Mouse (Mus musculus) kidney, embryonic 15.5 days (tissue): ENCODE data around the gene Tank. TPM values are rescaled to one million over a fixed set of nuclear protein-coding genes. Genes with fewer than 3 reads are reported as not detected.

Source experiments
- ATAC-seq: fragments of 200-750 bp; cut with Nextera tagmentation; replicated peaks from 2 replicates; pipeline ENCODE4 v1.8.0; 2017; ENCODE audit warnings: moderate TSS enrichment; ENCODE audit not compliant: low FRiP score
- H3K27ac ChIP-seq: fragments of 300-500 bp; sonication (generic); 2 replicates; pipeline ENCODE4 v1.5.1; 2015; ENCODE audit warnings: mild to moderate bottlenecking, inconsistent platforms
- H3K27me3 ChIP-seq: fragments of 300-500 bp; sonication (generic); 2 replicates; pipeline ENCODE4 v1.6.1; 2015; ENCODE audit warnings: inconsistent platforms
- H3K36me3 ChIP-seq: fragments of 300-500 bp; sonication (generic); 2 replicates; pipeline ENCODE4 v1.6.1; 2015; ENCODE audit warnings: inconsistent platforms
- H3K4me1 ChIP-seq: fragments of 300-500 bp; sonication (generic); 2 replicates; pipeline ENCODE4 v1.6.1; 2015; ENCODE audit warnings: inconsistent platforms
- H3K4me2 ChIP-seq: fragments of 300-500 bp; sonication (generic); 2 replicates; pipeline ENCODE4 v1.6.1; 2015; ENCODE audit warnings: moderate library complexity, mild to moderate bottlenecking, inconsistent platforms
- H3K4me3 ChIP-seq: fragments of 300-500 bp; sonication (generic); replicated peaks from 2 replicates; pipeline ENCODE4 v1.5.1; 2015; ENCODE audit warnings: mild to moderate bottlenecking, inconsistent platforms
- H3K9ac ChIP-seq: fragments of 300-500 bp; sonication (generic); 2 replicates; pipeline ENCODE4 v1.6.1; 2015; ENCODE audit warnings: mild to moderate bottlenecking, inconsistent platforms
- H3K9me3 ChIP-seq: fragments of 300-500 bp; sonication (generic); replicated peaks from 2 replicates; pipeline ENCODE4 v1.6.1; 2016; ENCODE audit warnings: inconsistent platforms
- WGBS: fragments of 180-500 bp; shearing (Covaris S2); methylation state at CpG from one replicate; pipeline ENCODE4 v1.1.7; 2015; ENCODE audit warnings: mixed read lengths; 5-methylcytosine and 5-hydroxymethylcytosine counted together
- polyA plus RNA-seq: library from polyadenylated mRNA; unstranded; fragments of >200 nt; fragmentation: Nextera tagmentation; extraction: Ambion mirVana; gene quantifications from 2 replicates; pipeline ENCODE4 v1.2.1, GENCODE M21; 2015

Tank gene
- polyA plus RNA-seq, 1 experiment from 2014 or later, result 26.3 TPM

DNA sequence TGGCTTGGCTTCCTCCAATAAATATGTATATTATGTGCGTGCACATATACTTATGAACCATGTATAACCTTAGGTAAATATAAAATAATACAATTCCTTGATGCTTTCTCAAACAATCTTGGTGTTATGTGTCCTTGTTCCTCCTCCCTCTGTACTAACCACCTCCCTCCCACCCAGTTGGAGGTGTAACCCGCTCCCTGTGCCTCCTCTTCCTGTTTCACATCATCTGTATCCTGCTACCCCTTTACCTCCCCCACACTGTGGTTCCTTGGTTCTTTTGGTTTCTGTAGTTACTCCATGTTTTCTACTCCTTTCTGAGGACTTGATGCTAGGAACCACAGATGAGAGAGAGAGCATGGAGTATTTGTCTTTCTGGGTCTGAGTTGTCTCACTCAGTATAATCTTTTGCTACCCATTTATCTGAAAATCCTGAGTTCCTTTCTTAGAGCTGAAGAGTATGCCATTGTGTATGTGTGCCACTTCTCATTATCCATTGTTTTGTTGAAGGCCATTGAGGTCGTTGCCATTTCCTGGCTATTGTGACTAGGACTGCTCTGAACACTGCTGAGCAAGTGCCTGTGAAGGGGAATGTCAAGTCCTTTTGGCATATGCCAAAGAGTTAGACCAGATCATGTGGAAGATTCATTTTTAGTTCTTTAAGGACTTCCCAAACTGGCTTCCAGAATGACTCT, 52.6 kb downstream of the Tank start:
- H3K36me3 ChIP-seq, result peaks cover 17% of the 10 kb centered on the region
- no peak overlapping the region for H3K27ac ChIP-seq
- no peak overlapping the region for H3K9ac ChIP-seq
- 84% methylated on average over 3 of the region's 3 CpGs for WGBS
- ATAC-seq, result no peak
- no peaks in the 10 kb centered on the region for H3K27me3 ChIP-seq
- no peak overlapping the region for H3K4me3 ChIP-seq
- no peaks in the 10 kb centered on the region for H3K9me3 ChIP-seq
- H3K4me2 ChIP-seq, result no peak overlapping the region
- H3K4me1 ChIP-seq, result no peaks in the 10 kb centered on the region

DNA sequence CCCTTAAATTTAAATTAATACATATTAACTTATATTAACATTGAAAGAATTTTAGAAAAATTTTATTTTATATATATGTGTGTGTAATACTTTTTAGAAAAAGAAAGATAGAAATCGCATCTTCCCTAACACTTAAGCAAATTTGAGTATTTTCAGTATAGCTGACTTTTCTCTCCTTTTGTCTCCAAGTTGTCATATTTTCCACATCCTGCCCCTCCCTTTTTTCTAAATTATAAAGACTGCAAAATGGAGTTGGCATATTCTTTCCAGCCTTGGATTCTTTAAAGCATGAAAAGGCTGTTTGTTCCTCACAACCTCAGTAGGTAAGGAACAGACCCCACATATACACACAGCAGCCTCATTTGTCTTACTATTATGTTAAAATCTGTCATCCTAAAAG, 56.7 kb downstream of the Tank start:
- H3K9me3 ChIP-seq, result no peaks in the 10 kb centered on the region
- no peak overlapping the region for H3K27ac ChIP-seq
- H3K4me3 ChIP-seq, result no peak overlapping the region
- 100% methylated on average over 1 of the region's 1 CpGs for WGBS
- no peak overlapping the region for H3K9ac ChIP-seq
- peaks cover 4% of the 10 kb centered on the region; the same call in 1 of the 2 replicates for H3K36me3 ChIP-seq
- no peaks in the 10 kb centered on the region for H3K4me1 ChIP-seq
- H3K27me3 ChIP-seq, result no peaks in the 10 kb centered on the region
- ATAC-seq, result no peak
- no peak overlapping the region for H3K4me2 ChIP-seq

DNA sequence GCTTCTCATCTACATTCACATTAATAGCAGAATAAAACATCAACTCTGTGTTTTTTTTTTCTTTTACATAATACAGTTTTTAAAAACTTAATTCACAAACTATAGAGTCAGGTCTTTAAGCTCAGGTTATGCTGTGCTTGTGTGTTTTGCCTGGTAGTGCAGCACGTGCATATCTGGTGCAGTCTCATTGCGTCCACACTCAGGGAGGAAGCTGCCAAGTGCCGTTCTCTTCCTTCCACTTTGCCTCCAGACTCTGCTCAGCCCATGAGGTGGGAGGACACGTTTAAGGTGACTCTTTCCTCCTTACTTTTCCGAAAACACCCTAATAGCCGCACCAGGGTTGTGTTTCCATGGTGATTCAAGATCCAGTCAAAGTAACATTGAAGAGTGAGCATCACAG, 59.8 kb downstream of the Tank start:
- Histone ChIP-seq H3K9ac (no peak overlapping the region), H3K4me3 (no peak overlapping the region), H3K9me3 (no peaks in the 10 kb centered on the region), H3K36me3 (no peaks in the 10 kb centered on the region), H3K4me2 (no peak overlapping the region), H3K27ac (no peak overlapping the region), H3K4me1 (no peaks in the 10 kb centered on the region), H3K27me3 (no peaks in the 10 kb centered on the region)
- no peak for ATAC-seq
- 74% methylated on average over 6 of the region's 6 CpGs for WGBS

DNA sequence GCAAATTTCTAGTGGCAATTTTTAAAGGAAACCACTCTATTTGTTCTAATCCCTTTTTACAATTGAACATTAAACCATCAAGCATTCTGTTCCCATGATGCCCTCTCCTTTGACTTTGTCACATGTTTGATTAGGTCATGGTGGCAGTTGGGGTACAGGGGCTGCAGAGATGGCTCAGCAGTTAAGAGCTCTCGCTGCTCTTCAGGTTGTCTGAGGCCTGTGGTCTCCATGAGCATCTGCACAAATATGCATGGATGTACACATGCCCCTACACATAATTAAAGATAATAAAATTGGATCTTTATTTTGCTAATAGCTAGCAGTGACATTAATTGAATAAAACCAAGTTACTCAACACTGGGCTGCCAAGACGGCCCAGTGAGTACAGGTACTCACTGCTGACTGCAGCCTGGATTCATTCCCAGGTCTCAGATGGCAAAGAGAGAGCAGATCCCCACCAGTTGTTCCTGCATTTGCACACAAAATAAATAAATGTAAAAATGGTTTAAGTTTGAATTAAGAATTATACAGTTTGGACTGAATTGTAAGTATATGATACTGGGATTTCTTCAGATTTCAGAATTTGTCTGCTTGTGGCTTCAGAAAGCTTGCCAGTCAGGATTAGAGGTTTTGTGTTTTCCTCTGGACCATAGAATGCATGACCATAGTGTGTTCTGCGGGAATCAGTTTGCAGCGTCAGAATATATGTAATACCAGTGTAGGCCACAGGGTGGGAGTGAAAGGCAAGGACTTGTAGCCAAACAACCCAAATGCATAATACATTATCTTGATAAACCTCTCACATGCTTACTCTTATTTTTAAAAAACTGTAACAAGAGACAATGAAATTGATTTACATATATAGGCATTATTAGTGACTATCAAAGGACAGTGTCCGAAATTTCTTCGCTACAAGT, 64.3 kb downstream of the Tank start:
- Histone ChIP-seq H3K9ac (no peak overlapping the region), H3K36me3 (no peaks in the 10 kb centered on the region), H3K4me1 (no peaks in the 10 kb centered on the region), H3K27me3 (no peaks in the 10 kb centered on the region), H3K4me2 (no peak overlapping the region), H3K9me3 (no peaks in the 10 kb centered on the region), H3K4me3 (no peak overlapping the region), H3K27ac (no peak overlapping the region)
- ATAC-seq, result no peak
- WGBS, result 57% methylated on average over 6 of the region's 6 CpGs

DNA sequence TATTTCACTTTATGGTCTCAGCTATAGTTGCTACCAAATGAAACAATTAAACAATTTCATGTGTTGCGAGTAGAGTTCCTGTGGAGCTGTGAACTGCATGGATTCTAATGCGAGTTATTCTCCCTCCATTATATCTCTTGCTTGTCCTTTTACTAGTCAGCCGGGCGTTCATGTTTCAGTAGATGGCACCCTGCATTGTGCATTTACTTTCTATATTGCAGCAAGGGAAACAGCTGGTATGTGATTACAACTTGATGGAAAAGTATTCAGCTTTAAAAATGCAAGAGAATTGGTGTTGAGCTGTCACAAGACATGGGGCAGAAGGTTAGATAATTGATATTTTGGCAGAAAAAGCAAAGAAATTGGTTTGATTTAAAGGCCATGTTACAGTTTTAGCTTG, 72.8 kb downstream of the Tank start:
- Histone ChIP-seq H3K4me1 (peaks cover 13% of the 10 kb centered on the region), H3K4me3 (no peak overlapping the region), H3K36me3 (peaks cover 11% of the 10 kb centered on the region), H3K27me3 (peaks cover 14% of the 10 kb centered on the region), H3K4me2 (no peak overlapping the region), H3K9me3 (no peaks in the 10 kb centered on the region), H3K27ac (no peak overlapping the region), H3K9ac (no peak overlapping the region)
- WGBS, result 92% methylated on average over 4 of the region's 4 CpGs
- no peak for ATAC-seq

DNA sequence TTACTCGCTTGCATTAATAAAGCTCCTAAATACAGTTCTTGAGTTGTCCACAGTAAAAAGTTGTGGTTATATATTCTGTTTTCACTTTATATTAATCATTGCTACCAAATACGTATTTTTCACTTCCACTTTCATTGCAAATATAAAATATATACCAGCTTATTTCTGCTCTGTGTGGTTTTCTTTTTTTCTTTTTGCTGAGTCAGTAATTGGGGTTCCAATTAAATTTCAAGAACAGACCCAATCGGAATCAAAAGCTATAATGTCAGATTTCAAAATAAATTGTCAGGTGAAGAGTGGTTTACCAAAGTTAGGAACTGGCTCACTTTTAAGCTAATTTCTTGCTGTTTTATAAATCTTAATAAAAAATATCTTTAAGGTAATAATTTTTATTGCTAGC, 73.3 kb downstream of the Tank start:
- Histone ChIP-seq H3K9ac (no peak overlapping the region), H3K9me3 (no peaks in the 10 kb centered on the region), H3K27me3 (peaks cover 14% of the 10 kb centered on the region), H3K27ac (no peak overlapping the region), H3K36me3 (peaks cover 11% of the 10 kb centered on the region), H3K4me1 (peaks cover 16% of the 10 kb centered on the region), H3K4me3 (no peak overlapping the region), H3K4me2 (no peak overlapping the region)
- WGBS, result 86% methylated on average over 3 of the region's 3 CpGs
- no peak for ATAC-seq

DNA sequence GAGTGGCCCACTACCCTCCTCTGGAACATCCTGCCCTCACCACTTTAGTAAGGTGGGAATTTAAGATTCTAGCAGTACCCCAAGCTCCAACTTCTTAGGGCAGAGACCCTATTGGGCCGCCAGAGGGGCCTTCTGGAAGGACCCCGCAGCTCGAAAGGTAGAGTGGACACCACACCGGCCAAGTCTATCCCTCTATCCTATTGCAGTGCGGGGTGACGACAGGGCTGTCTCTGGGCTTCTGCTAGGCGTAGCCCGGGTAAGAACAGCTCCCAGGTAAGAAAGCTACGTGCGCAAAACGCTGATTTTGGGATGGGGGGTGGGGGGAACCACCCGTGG, 76.6 kb downstream of the Tank start:
- Histone ChIP-seq H3K27ac (no peak overlapping the region), H3K4me2 (peak overlapping the region; percentile 99), H3K36me3 (peaks cover 4% of the 10 kb centered on the region), H3K27me3 (peaks cover 18% of the 10 kb centered on the region), H3K4me1 (peaks cover 21% of the 10 kb centered on the region), H3K9me3 (no peaks in the 10 kb centered on the region), H3K9ac (no peak overlapping the region; the same call in 1 of the 2 replicates), H3K4me3 (peak overlapping the region; percentile 64)
- WGBS, result 13% methylated on average over 12 of the region's 12 CpGs
- ATAC-seq, result 0 out of 2 replicates have a peak, but pooled peaks have one; percentile 18

DNA sequence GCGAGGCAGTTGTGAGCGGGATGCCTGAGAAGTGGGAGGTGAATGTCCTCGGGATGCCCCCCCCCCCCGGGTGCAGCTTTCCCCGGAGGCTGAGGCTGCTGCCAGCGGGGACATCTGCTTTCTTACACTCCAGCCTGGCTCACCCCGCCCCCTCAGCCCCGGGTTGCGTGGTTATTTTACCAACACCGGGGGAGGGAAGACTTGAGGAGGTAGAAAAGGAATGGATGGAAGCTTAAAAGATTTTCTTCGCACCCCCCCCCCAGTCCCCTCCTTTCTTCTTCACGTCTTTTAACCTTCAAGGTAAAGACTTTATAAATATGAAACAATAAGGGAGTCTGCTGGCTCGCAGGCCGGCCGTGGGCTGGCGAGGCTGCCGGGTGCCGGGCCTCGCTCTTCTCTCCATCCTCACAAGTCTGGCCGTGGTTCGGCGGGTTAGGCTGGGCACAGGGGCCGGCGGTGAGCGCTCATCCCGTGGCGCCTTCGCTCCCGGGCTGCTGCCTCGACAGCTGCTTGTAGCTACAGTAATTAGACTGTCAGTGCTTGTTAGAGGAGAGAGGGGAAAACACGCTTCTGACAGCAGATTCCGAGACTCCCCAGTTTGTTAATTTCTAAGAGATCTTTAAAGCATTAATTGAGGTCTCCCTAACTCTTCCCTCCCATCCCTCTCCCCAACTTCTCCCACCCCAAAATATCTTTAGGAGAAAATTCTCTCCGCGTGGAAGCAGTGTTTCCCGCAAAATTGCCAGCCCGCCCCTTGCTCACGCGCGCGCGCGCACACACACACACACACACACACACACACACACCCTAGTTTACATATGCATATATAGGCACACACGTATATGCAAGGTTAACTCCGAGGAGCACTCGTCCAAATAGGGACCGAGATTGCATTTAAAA, 77.2 kb downstream of the Tank start:
- H3K27ac ChIP-seq, result no peak overlapping the region
- peak overlapping the region; percentile 57 for H3K9ac ChIP-seq
- peaks cover 21% of the 10 kb centered on the region for H3K4me1 ChIP-seq
- H3K4me2 ChIP-seq, result peak overlapping the region; percentile 99
- peaks cover 18% of the 10 kb centered on the region for H3K27me3 ChIP-seq
- H3K4me3 ChIP-seq, result peak overlapping the region; percentile 64
- H3K36me3 ChIP-seq, result no peaks in the 10 kb centered on the region
- peak; percentile 55 for ATAC-seq
- under 1% methylated on average over 46 of the region's 46 CpGs for WGBS
- no peaks in the 10 kb centered on the region for H3K9me3 ChIP-seq

DNA sequence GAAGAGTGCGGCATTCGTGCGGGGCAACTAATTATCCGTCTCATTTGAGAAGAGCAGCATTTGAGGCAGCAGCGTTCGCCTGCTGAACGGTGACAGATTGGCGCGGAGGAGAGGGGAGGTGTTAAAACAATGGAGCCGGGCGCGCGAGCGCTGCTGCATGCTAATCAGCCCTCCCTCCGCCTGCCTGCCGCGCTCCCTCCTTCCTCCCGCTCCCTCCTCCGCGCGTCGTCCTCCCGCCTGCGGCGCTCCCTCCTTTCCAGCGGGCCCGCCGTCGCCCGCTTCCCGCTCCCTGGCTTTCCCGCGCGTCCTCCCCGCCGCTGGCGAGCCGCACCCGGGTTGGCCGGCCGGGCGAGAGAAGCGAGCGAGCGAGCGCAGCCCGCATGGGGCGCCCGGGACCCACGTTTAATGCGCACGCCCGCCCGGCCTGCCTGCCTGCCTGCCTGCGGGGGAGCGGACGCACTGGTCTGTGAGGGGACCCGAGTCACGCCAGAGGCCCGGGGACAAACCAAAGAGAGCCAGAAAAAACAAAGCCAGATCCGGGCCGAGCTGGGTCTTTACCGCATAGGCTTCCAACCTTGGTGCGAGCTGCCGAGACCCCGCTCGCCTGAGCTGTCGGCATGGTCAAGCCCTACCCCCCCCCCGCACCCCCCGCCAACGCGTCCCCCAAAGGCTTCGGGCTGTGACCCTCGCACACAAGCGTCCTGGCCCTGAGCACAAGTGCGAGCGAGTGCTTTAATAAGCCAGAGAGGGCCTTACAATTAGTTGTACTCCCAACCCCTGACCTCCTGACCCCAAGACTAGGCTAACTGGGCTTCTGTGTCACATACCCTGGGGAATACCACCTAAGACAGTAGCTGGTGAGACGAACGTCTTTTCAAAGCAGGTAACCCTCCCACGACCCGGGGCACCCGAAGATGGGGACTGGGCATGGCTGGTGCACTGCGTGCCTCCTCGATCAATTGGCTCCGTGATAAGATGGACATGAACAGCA, 78.3 kb downstream of the Tank start:
- no peak overlapping the region for H3K27ac ChIP-seq
- under 1% methylated on average over 85 of the region's 85 CpGs for WGBS

DNA sequence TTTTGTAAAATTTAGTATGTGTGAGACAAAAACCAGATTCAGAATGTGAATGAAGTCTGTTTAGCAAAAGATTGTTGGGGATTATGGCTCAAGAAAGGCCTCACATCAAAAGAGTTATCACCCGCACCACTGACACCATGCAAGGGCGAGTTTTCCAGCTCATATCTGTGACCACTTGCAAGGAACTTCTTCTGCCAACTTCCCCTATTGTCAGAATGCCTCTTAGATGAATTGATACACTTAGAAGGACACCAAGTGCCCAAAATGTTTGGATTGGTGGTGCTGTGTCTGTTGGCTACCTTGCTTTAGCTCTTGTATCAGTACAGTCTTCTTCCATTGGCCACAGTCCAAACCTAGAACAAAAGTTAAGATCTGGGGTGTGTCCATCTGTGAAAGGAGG, 80.9 kb downstream of the Tank start:
- Histone ChIP-seq H3K27me3 (peaks cover 18% of the 10 kb centered on the region), H3K9me3 (no peaks in the 10 kb centered on the region), H3K27ac (no peak overlapping the region), H3K4me1 (peaks cover 21% of the 10 kb centered on the region), H3K4me3 (no peak overlapping the region), H3K4me2 (no peak overlapping the region), H3K9ac (no peak overlapping the region), H3K36me3 (no peaks in the 10 kb centered on the region)
- 83% methylated on average over 2 of the region's 2 CpGs for WGBS
- ATAC-seq, result no peak

More for the DNA sequence above, 78.3 kb downstream of the Tank start:
- Histone ChIP-seq H3K4me2 (peak overlapping the region; percentile 99), H3K27me3 (peaks cover 18% of the 10 kb centered on the region), H3K36me3 (no peaks in the 10 kb centered on the region), H3K4me1 (peaks cover 21% of the 10 kb centered on the region), H3K9ac (peak overlapping the region; percentile 57), H3K9me3 (no peaks in the 10 kb centered on the region), H3K4me3 (peak overlapping the region; percentile 64)
- ATAC-seq, result peak; percentile 90

DNA sequence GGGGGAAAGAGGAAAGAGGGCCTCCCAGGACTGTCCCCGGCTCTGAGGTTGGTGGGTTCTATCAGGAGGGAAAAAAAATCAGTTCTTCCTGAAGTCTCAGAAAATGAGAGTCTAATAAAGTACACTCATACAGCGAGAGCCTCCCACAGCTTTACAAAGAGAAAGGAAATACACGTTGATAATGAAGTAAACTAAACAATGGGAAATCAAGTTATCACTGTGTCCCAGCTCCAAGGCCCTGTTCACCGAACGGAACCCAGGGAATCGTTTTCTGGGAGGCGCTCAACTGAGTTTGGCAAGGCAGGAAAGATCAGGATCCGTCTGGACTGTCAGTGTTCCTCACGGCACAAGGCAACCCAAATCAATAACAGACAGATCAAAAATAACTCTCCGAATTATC, 84.4 kb downstream of the Tank start:
- no peaks in the 10 kb centered on the region for H3K36me3 ChIP-seq
- ATAC-seq, result no peak
- WGBS, result 76% methylated on average over 10 of the region's 10 CpGs

More for the DNA sequence above, 84.4 kb downstream of the Tank start:
- Histone ChIP-seq H3K4me1 (no peaks in the 10 kb centered on the region), H3K27me3 (no peaks in the 10 kb centered on the region; the same call in 1 of the 2 replicates), H3K9me3 (no peaks in the 10 kb centered on the region), H3K9ac (no peak overlapping the region), H3K4me3 (no peak overlapping the region), H3K4me2 (no peak overlapping the region), H3K27ac (no peak overlapping the region)
